In the genomic region with DNA sequence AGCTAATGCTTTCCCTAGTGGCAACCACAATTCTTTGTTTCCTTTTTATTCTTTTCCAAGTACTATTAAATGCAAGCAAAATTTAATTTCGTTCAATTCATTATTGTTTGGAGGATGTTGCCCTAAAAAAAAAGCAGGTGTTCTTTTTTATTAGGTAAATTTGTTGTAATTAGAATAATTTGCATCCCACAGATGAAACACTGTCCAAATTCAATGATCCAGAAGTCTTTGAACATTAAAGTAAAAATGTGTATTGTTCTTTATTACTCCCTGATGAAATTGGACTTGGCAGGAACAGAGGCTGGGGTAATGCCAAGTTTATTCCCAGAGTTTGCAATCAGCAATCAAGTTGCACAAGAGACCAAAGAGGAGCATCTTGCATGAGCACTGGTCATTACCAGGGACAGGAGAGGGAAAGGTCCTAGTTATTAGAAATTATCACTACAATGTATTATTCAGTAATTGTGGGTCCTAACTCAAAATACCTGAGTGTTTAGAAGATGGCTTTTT, we compare ENCODE assay signal across 20 mouse cellular contexts.
DNase-seq lines count a peak whose midpoint lies in the region; ATAC-seq and TF ChIP-seq lines count a peak whose summit lies in the region.
"Had no signal": no experiment of that assay in that cellular context is flagged by ENCODE, and none has a peak within 500 bp of the region (broad histone marks: within the 10 kb centered on the region; RNA-seq: fewer than 3 reads in every experiment).

No protein-coding gene starts in this region.

- no peaks in the 10 kb centered on the region for H3K36me3 ChIP-seq in lung, postnatal 0 days (ENCODE audit: insufficient read depth, low read length)
- H3K36me3 ChIP-seq in midbrain, embryonic 10.5 days = no peaks in the 10 kb centered on the region
- H3K36me3 ChIP-seq: forebrain, embryonic 15.5 days; limb, embryonic 10.5 days; lung, embryonic 15.5 days had no signal

- no peak for ATAC-seq in lung, postnatal 0 days
- ATAC-seq: forebrain, embryonic 15.5 days; hindbrain, postnatal 0 days; intestine, postnatal 0 days; Patski had no signal

- H3K4me1 ChIP-seq in lung, postnatal 0 days (ENCODE audit: insufficient read depth, low read depth, low read length) = no peaks in the 10 kb centered on the region
- H3K4me1 ChIP-seq in midbrain, embryonic 10.5 days = no peaks in the 10 kb centered on the region
- H3K4me1 ChIP-seq: forebrain, embryonic 15.5 days; limb, embryonic 10.5 days; lung, embryonic 15.5 days had no signal

- H3K9me3 ChIP-seq in lung, postnatal 0 days (ENCODE audit: low read length) = no peaks in the 10 kb centered on the region
- H3K9me3 ChIP-seq in midbrain, embryonic 10.5 days (replicated peaks) = no peaks in the 10 kb centered on the region
- H3K9me3 ChIP-seq: forebrain, embryonic 15.5 days; limb, embryonic 10.5 days; lung, embryonic 15.5 days had no signal

- H3K9ac ChIP-seq in lung, postnatal 0 days (replicated peaks; ENCODE audit: low read depth) = no peak overlapping the region
- H3K9ac ChIP-seq: forebrain, embryonic 15.5 days; lung, embryonic 15.5 days had no signal

- DNase-seq in cerebellum, postnatal 10 days = peak; percentile 3 to 13
- no peak for DNase-seq in cerebellum, adult 9-11 months
- peak; percentile 39 for DNase-seq in lung, postnatal 0 days (ENCODE audit: low spot score)
- DNase-seq in lung, postnatal 25 days (ENCODE audit: low spot score) = no peak
- peak; percentile 46 for DNase-seq in brain, embryonic 14.5 days (ENCODE audit: low read depth)
- peak; percentile 95 for DNase-seq in retina, postnatal 1 day
- no peak for DNase-seq in midbrain, embryonic 10.5 days (ENCODE audit: low spot score)
- DNase-seq in frontal cortex, postnatal 10 days (ENCODE audit: low spot score in 2 of 2) = no peak
- DNase-seq: cerebellum, adult 11-12 months; cerebellum, postnatal 36 days; gastrocnemius, postnatal 36 days; thymus, postnatal 14 days had no signal

- H3K27ac ChIP-seq in lung, postnatal 0 days (ENCODE audit: low read length) = no peak overlapping the region
- H3K27ac ChIP-seq in midbrain, embryonic 10.5 days (replicated peaks) = no peak overlapping the region
- H3K27ac ChIP-seq: forebrain, embryonic 15.5 days; hindbrain, postnatal 0 days; left cerebral cortex, adult 2 months; limb, embryonic 10.5 days; lung, embryonic 15.5 days had no signal

- WGBS in lung, postnatal 0 days = 54% methylated on average over 1 of the region's 1 CpGs
- WGBS in midbrain, embryonic 10.5 days = 66% methylated on average over 1 of the region's 1 CpGs

- no peaks in the 10 kb centered on the region for H3K27me3 ChIP-seq in lung, postnatal 0 days (replicated peaks; ENCODE audit: insufficient read depth, low read length)
- H3K27me3 ChIP-seq in midbrain, embryonic 10.5 days (ENCODE audit: low read depth, poor library complexity, severe bottlenecking) = no peaks in the 10 kb centered on the region
- H3K27me3 ChIP-seq: forebrain, embryonic 15.5 days; lung, embryonic 15.5 days; Patski had no signal

- H3K4me3 ChIP-seq in lung, postnatal 0 days (ENCODE audit: low read depth, low read length) = no peak overlapping the region
- H3K4me3 ChIP-seq in midbrain, embryonic 10.5 days = no peak overlapping the region
- H3K4me3 ChIP-seq: forebrain, embryonic 15.5 days; left cerebral cortex, adult 2 months; limb, embryonic 10.5 days; lung, embryonic 15.5 days had no signal

- H3K4me2 ChIP-seq in lung, postnatal 0 days (replicated peaks; ENCODE audit: low read depth, low read length) = no peak overlapping the region
- H3K4me2 ChIP-seq: forebrain, embryonic 15.5 days; liver, embryonic 11.5 days; lung, embryonic 15.5 days had no signal

- no peak for TF ChIP-seq POLR2A in brain, embryonic 14.5 days (IDR thresholded peaks at IDR 0.05; ENCODE audit: borderline replicate concordance, extremely low read depth, insufficient read depth, insufficient read length, poor library complexity, severe bottlenecking)

- TF ChIP-seq CTCF in lung, postnatal 0 days (IDR thresholded peaks at IDR 0.05) = no peak
- TF ChIP-seq CTCF in brain, embryonic 14.5 days (IDR thresholded peaks at IDR 0.05; ENCODE audit: borderline replicate concordance, extremely low read depth, insufficient read depth, insufficient read length) = no peak

- TF ChIP-seq EP300 in lung, postnatal 0 days (IDR thresholded peaks at IDR 0.05) = no peak

Comparison
In these comparisons a context has a peak if more than half of its experiments do, and no peak if none do; other contexts are left out.
1. DNase-seq: peak in cerebellum, postnatal 10 days (2 of 2), lung, postnatal 0 days (single experiment), brain, embryonic 14.5 days (single experiment) and retina, postnatal 1 day (single experiment); none in cerebellum, adult 9-11 months (single experiment), lung, postnatal 25 days (single experiment), midbrain, embryonic 10.5 days (single experiment) and frontal cortex, postnatal 10 days (0 of 2).